24 mouse cellular contexts compared by ENCODE assay signal in the genomic region with DNA sequence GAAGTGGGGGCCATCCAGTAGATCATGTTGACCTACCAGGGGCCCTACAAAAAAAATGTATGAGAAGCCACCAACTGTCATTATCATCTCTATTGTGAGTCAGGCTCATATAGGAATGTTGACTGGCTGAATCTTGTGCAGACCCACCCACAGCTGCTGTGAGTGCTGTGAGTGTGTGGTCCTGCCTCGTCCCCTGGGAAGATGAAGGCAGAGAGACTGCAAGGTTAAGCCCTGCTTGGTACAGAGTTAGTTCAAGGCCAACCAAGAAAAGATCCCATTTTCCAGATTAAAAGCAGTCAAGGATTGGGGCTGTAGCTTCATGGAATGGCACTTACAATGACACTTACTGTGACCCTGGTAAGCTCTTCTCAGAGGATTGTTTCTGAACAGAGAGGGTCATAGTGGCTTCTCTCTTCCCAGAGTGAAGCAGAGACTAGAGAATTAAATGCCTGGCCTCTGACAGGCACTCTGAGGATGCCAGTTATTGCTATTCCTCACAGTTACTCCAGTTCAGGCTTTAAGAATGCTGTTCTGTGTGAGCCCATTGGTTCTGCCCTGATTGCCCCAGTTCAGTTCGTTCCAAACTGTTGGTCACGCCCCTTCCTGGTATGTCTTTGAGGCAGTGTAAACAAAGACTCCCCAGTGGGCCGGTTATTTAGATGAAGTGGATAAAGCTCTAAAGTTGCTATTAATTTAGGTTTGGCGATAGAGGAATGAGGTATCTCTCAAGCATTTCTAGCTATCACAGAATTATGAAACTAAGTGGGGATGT. TPM values are rescaled to one million over a fixed set of nuclear protein-coding genes. Genes with fewer than 3 reads are reported as not detected.
DNase-seq lines count a peak whose midpoint lies in the region; TF ChIP-seq lines count a peak whose summit lies in the region.
"Had no signal": no experiment of that assay in that cellular context is flagged by ENCODE, and none has a peak within 500 bp of the region (broad histone marks: within the 10 kb centered on the region; RNA-seq: fewer than 3 reads in every experiment).

No protein-coding gene starts in this region.

- no peak overlapping the region for H3K9ac ChIP-seq in ES-Bruce4 (ENCODE audit: low read depth, poor library complexity, severe bottlenecking)
- H3K9ac ChIP-seq: forebrain, embryonic 13.5 days; hindbrain, embryonic 13.5 days; intestine, embryonic 15.5 days had no signal

- no peaks in the 10 kb centered on the region for H3K27me3 ChIP-seq in ES-Bruce4 (ENCODE audit: control insufficient read depth, insufficient read depth, low read length, poor library complexity, severe bottlenecking)
- H3K27me3 ChIP-seq: forebrain, embryonic 13.5 days; hindbrain, embryonic 13.5 days; intestine, embryonic 15.5 days; Patski had no signal

- no peak for TF ChIP-seq CTCF in ES-Bruce4 (IDR thresholded peaks at IDR 0.05; ENCODE audit: low read depth, low read length)

- peaks cover 2% of the 10 kb centered on the region for H3K4me1 ChIP-seq in ES-Bruce4 (ENCODE audit: control insufficient read depth, insufficient read depth, low read length)
- H3K4me1 ChIP-seq: forebrain, embryonic 13.5 days; hindbrain, embryonic 10.5 days; intestine, embryonic 15.5 days had no signal

- H3K36me3 ChIP-seq in ES-Bruce4 (ENCODE audit: control insufficient read depth, insufficient read depth, low read length, poor library complexity, severe bottlenecking): no peaks in the 10 kb centered on the region
- H3K36me3 ChIP-seq: forebrain, embryonic 10.5 days; hindbrain, embryonic 10.5 days; hindbrain, embryonic 13.5 days; intestine, embryonic 15.5 days had no signal

- peak overlapping the region; percentile 84 for H3K27ac ChIP-seq in ES-Bruce4 (ENCODE audit: insufficient read depth, low read length)
- H3K27ac ChIP-seq: forebrain, embryonic 10.5 days; forebrain, embryonic 13.5 days; hindbrain, embryonic 10.5 days; hindbrain, embryonic 13.5 days; intestine, embryonic 15.5 days had no signal

- intact Hi-C loops in left cerebral cortex, postnatal 10 days (cut with DNase I): no loop called here

- TF ChIP-seq EP300 in ES-Bruce4 (IDR thresholded peaks at IDR 0.05; ENCODE audit: insufficient read depth, low read depth, low read length): 0 out of 2 replicates have a peak, but pooled peaks have one; percentile 29

- peak; percentile 82 for DNase-seq in ES-CJ7 (ENCODE audit: low read depth, low spot score)
- peak; percentile 45 for DNase-seq in NIH3T3 (ENCODE audit: low read depth)
- DNase-seq in left cerebral cortex, postnatal 10 days (ENCODE audit: extremely low spot score in 1 of 2, low spot score in 2 of 2): no peak
- DNase-seq in cerebellum, postnatal 10 days: no peak
- DNase-seq in thymus, postnatal 36 days: no peak
- DNase-seq: adrenal gland, adult 8-10 months; adrenal gland, postnatal 25 days; cerebellum, adult 11-12 months; cerebellum, adult 8-10 months; cerebellum, postnatal 14 days; gastrocnemius, postnatal 10 days; gastrocnemius, postnatal 36 days; heart, postnatal 36 days had no signal

- TF ChIP-seq POLR2A in ES-Bruce4 (IDR thresholded peaks at IDR 0.05; ENCODE audit: insufficient read depth, low read length): no peak

- H3K4me3 ChIP-seq in ES-Bruce4 (ENCODE audit: low read depth, low read length): no peak overlapping the region
- H3K4me3 ChIP-seq: forebrain, embryonic 10.5 days; forebrain, embryonic 13.5 days; hindbrain, embryonic 10.5 days; hindbrain, embryonic 13.5 days; intestine, embryonic 15.5 days had no signal

- H3K9me3 ChIP-seq in ES-Bruce4 (replicated peaks; ENCODE audit: control insufficient read depth, insufficient read depth, low read length, poor library complexity, severe bottlenecking): no peaks in the 10 kb centered on the region
- H3K9me3 ChIP-seq: forebrain, embryonic 10.5 days; forebrain, embryonic 13.5 days; hindbrain, embryonic 10.5 days; hindbrain, embryonic 13.5 days; intestine, embryonic 15.5 days had no signal

RNA-seq across cellular contexts. Expression of gene Fer, which starts 34.1 kb away (rescaled TPM):
- polyA plus RNA-seq in ES-Bruce4 (2011; ENCODE audit: insufficient read depth, insufficient read length, low read depth, missing spikeins): 28.9 and 30.0 TPM in 2 replicates
- total RNA-seq in left cerebral cortex, postnatal 10 days (2021): 10 to 100 TPM; 32.4 to 33.9 TPM

RNA-seq across cellular contexts. Expression of gene A930002H24Rik, which starts 34.8 kb away (rescaled TPM):
- not detected in 2 replicates for polyA plus RNA-seq in ES-Bruce4 (2011; ENCODE audit: insufficient read depth, insufficient read length, low read depth, missing spikeins)
- not detected for total RNA-seq in left cerebral cortex, postnatal 10 days (2021)
- total RNA-seq: gastrocnemius, adult 18-20 months; gastrocnemius, postnatal 36 days; granulocyte monocyte progenitor cell, adult 5-6 weeks; heart, postnatal 36 days had no signal
- polyA plus RNA-seq: activated CD4-positive, CD25-positive, alpha-beta regulatory T cell, adult 4 months; CD4-positive, CD25-positive, alpha-beta regulatory T cell, adult 4 months had no signal

Comparison
In these comparisons a context has a peak if more than half of its experiments do, and no peak if none do; other contexts are left out.
1. DNase-seq: peak in ES-CJ7 (single experiment) and NIH3T3 (single experiment); none in left cerebral cortex, postnatal 10 days (0 of 2), cerebellum, postnatal 10 days (0 of 2) and thymus, postnatal 36 days (0 of 2).